Mouse (Mus musculus) left cerebral cortex, adult 6 months (tissue): ENCODE results near the gene Tbrg4. TPM values are rescaled to one million over a fixed set of nuclear protein-coding genes. Genes with fewer than 3 reads are reported as not detected.

Experiments used
- long read RNA-seq, 2 experiments: library from polyadenylated mRNA; unstranded; transcript quantifications; one replicate each; pipeline ENCODE4 v2.0.0; 2019 to 2020
- polyA plus RNA-seq: library from polyadenylated mRNA; unstranded; fragments of <200 nt; fragmentation: Nextera tagmentation; gene quantifications from 2 replicates; pipeline ENCODE4 v1.2.3, GENCODE M21; 2021

Tbrg4 gene
- 16.7 and 25.2 TPM in 2 replicates for polyA plus RNA-seq
- long read RNA-seq, experiment 1, transcript Tbrg4-201 (12 exons, 2,290 nt), result major isoform, 27 of 64 reads
- long read RNA-seq, experiment 1, transcript Tbrg4-211 (13 exons, 2,324 nt), result minor isoform, 13 of 64 reads
- long read RNA-seq, experiment 1, partial matches to known transcripts, result 14 of 64 reads
- long read RNA-seq, experiment 1, other reads (novel, unspliced or antisense), result 10 of 64 reads
- long read RNA-seq, experiment 2, partial matches to known transcripts, result 4 of 10 reads
- long read RNA-seq, experiment 2, other reads (novel, unspliced or antisense), result 2 of 10 reads

GRCm38 (mm10) chr11:6625478-6626387 is at the start of gene Tbrg4:
Gene Tbrg4 (minus strand): TSS chr11:6626067.

GRCm38 (mm10) chr11:6658271-6658670 is 32.4 kb upstream of the Tbrg4 start, which contains the start of gene Ramp3:
Gene Ramp3 (plus strand): TSS chr11:6658521.

GRCm38 (mm10) chr11:6638537-6638936 is 12.7 kb upstream of the Tbrg4 start, which contains the start of gene Wap:
Gene Wap (minus strand): TSS chr11:6638637.

GRCm38 (mm10) chr11:6605491-6606399 is 20.1 kb downstream of the Tbrg4 start, which contains the start of gene Nacad:
Gene Nacad (minus strand): TSS chr11:6606053.

Other genes with a start within 250 kb of the Tbrg4 start
- 37.3 and 49.4 TPM in 2 replicates for gene Zmiz2, start 237.0 kb downstream of the Tbrg4 start, polyA plus RNA-seq
- 7,677 and 8,160 TPM in 2 replicates for gene Ppia, start 210.6 kb downstream of the Tbrg4 start, polyA plus RNA-seq
- gene H2afv, start 181.6 kb downstream of the Tbrg4 start, polyA plus RNA-seq, result 161 and 199 TPM in 2 replicates
- 29.0 and 47.7 TPM in 2 replicates for gene Purb, start 150.2 kb downstream of the Tbrg4 start, polyA plus RNA-seq
- gene Myo1g, start 105.1 kb downstream of the Tbrg4 start, polyA plus RNA-seq, result 0.09 and 0.26 TPM in 2 replicates
- 45.3 and 82.5 TPM in 2 replicates for gene Ccm2, start 79.2 kb downstream of the Tbrg4 start, polyA plus RNA-seq
- 14.9 and 17.8 TPM in 2 replicates for gene Nacad, start 20.0 kb downstream of the Tbrg4 start, polyA plus RNA-seq
- gene Wap, start 12.6 kb upstream of the Tbrg4 start, polyA plus RNA-seq, result not detected in 2 replicates
- gene Ramp3, start 32.5 kb upstream of the Tbrg4 start, polyA plus RNA-seq, result 27.5 and 29.0 TPM in 2 replicates
- not detected in 2 replicates for gene Gm11983, start 211.6 kb upstream of the Tbrg4 start, polyA plus RNA-seq